Mouse (Mus musculus) R1 (cell line): Measurements from ENCODE around the gene Itih3.
A peak's percentile ranks its signal among the peaks of the same experiment; 100 is the strongest.

Experiments
- DNase-seq: peaks from one replicate; pipeline ENCODE4 v3.0.0-alpha.2; 2018; ENCODE audit warnings: low read depth, low spot score

Gene Itih3

DNA sequence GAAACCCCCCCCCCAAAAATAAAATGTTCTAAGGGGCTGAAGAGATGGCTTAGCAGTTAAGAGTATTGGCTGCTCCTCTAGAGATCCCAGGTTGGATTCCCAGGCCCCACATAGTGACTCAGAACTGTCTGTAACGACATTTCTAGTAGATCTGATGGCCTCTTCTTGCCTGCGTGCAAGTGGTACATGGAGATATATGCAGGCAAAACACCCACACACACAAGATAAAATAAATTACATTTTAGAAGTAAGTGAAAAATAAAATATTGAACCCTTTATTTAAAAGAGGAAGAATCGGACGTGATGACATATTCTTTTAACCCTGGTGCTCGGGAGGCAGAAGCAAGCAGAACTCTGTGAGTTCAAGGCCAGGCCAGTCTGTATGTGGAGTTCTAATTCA, 20.9 kb downstream of the Itih3 start:
- no peak for DNase-seq

DNA sequence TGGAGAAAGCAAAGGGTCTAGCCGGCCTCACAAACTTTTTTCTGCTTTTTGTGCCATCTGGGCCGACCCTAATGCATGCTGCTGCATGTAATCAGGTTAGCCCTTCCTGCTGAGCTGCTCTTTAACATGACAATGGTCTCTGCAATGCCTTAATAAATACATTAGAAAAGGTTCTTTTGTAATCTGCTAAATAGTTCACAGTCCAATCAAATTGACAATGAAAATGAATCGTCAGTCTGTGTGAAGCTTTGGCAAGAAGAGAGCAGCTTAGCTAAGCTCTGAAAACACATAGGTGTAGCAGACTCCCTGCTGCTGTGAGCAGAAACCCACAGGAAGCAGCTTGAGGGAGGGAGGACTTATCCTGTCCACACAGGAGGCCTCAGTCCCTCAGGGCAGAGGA, 23.6 kb downstream of the Itih3 start:
- peak; percentile 81 for DNase-seq

DNA sequence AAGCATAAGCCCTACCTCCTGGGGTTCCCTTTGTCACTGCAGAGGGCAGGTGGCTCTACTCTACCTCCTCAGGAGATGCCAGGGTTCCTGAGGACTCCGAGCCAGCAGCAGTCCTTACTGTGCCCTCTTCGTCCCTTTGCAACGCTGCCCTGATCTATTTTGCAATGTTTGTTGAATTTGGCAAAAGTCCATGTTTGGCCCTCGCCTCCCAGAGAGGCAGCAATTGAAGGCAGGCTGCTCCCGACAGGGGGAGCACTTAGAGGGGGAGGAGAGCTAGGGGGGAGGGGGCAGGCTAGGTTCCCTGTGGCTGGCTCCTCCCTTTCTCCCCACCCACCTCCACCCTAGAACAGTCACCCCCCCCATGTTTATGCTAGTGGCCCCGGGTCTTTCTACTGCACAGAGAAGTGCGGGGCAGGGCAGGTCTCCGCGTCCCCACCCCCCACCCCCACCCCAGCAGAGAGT, 35.3 kb downstream of the Itih3 start:
- peak; percentile 64 for DNase-seq

DNA sequence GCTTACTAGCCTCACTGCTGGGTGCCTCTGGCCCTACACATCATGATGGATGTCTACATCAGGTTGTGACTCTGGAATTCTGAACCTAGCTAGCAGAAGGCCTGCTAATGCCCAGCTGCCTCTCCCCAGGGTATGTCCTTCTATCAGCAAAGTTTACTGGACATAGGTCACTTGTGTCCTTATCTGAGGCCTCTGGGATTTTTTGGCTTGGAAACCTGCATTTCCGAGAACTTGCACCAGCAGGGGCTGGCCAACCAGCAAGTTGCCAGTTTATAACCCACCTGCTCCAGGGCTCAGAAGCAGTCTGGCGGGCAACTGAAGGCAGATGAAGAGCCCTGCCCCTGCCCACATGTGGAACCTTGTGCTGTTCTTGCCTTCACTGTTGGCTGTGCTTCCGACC, 37.4 kb downstream of the Itih3 start, which contains the start of gene Itih4:
TSS of gene Itih4 (plus strand) at position 273 of the 400 bp plus-strand sequence.
- no peak for DNase-seq

DNA sequence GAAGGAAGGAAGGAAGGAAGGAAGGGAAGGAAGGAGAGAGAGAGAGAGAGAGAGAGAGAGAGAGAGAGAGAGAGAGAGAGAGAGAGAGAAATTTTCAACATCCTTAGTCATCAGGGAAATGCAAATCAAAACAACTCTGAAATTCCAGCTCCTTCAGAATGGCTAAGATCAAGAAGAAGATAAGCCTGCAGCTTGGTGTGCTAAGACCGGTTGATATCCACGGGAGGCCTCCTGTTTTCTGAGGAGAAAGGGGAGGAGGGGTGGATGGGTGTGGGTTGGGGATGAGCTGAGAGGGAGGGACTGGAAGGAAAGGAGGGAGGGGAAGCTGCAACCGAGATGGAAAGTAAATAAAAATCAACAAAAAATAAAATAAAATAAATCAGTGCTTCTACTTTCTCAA, 38.3 kb downstream of the Itih3 start:
- DNase-seq: peak; percentile 54

GRCm38 (mm10) chr14:30881718-30882108, 41.8 kb downstream of the Itih3 start:
- no peak for DNase-seq

- peak; percentile 56 for DNase-seq
Observed at GRCm38 (mm10) chr14:30880811-30881717, 42.5 kb downstream of the Itih3 start.

GRCm38 (mm10) chr14:30880251-30880650, 43.3 kb downstream of the Itih3 start:
- no peak for DNase-seq

DNA sequence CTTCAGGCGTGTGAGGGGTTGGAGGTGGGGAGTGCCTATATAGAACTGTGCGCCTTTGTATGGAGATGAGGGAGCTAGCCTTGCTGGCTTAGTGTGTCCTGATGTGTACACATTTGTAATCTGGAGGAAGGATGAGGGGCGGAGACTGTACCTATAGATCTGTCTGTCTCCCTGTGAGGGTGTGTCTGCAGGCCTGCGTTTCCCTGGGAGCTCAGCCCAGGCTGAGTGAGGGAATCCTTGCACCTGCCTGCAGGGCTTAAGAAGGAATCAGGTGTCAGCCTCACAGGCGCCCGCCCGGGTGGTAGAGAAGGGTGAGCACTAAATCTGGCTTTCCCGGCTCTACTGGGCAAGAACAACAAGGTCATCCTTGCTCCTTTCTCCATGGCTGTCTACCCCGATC, 43.8 kb downstream of the Itih3 start:
- peak; percentile 53 for DNase-seq

DNA sequence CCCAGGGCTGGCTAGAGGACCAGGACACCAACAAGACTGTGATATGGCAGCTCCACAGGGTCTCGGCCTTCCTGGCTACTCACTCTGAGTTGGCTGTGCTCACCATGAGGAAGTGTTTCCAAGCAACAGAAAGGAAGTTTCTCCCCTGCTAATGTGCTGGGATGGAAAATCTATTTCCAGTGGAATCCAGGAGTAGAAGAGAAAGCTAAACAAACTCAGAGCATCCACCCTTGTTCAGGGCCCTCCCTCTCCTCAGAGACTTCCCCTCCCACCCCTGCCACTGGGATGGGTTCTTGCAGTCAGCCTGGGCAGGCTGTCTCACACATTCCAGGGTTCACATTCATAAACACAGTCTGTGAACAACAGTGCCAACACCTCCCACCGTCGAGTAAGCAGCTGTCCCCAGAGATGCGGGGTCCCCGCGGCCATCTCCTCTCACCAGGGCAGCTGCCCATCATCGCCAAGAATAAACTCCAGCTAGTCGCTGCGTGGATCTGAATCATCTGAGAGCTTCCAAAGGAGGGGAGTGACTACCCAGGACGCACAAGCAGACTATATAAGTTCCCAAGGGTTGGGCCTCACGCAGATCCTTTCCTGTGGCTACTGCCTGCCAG, 44.5 kb downstream of the Itih3 start, which contains the start of gene Mustn1:
TSS of gene Mustn1 (plus strand) at position 243 of the 614 bp plus-strand sequence.
- no peak for DNase-seq

- DNase-seq: no peak
Observed at GRCm38 (mm10) chr14:30877827-30878226, 45.7 kb downstream of the Itih3 start.

DNA sequence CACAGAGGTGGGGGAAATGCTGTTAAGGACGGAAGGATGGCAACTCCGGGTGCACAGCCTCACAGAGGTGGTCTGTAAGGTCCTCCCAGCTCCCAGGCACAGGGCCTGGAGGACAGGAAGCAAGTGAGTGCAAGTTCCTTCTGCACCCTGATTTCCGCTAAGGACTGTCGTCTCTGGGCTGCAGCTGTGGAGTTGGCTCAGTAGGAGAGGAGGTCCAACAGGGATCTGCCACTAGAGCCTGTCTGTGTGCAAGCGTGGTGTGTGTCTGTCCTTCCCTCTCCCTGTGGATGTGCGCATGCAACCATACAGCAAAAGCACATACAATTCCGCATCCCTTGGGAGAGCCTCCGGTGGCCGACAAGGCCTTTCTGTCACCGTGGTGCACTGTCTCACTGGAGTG, 47.1 kb downstream of the Itih3 start:
- no peak for DNase-seq

GRCm38 (mm10) chr14:30875955-30876354, 47.6 kb downstream of the Itih3 start:
- DNase-seq: no peak

GRCm38 (mm10) chr14:30875130-30875865, 48.3 kb downstream of the Itih3 start:
- DNase-seq: no peak

DNA sequence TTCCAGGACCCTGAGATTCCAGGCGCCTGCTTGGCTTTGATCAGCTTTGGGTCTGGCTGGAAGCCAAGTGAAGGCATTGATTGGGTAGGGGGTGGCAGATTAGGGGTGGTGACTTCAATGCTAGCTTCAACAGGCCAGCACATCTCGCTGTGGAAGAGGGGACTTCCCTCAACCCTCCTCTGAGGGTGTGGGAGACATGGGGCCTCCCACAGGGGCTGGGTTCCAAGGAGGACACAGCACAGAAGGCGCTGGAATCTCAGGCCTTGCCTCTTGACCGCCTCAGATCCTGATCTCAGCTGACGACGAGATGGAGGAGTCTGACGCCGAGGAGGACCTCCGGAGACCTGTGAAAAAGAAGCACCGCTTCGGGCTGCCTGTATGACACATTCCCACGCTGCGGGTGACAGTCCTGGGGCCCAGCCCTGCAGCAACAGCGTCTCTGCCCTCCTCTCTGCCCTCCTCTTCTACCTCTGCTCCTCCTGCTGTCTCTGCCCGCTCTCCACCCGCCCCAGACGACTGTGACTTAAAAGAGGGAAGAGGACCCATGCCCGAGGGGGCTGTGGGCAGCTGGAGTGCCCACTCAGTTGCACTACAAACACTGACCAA, 49.4 kb downstream of the Itih3 start:
- no peak for DNase-seq

DNA sequence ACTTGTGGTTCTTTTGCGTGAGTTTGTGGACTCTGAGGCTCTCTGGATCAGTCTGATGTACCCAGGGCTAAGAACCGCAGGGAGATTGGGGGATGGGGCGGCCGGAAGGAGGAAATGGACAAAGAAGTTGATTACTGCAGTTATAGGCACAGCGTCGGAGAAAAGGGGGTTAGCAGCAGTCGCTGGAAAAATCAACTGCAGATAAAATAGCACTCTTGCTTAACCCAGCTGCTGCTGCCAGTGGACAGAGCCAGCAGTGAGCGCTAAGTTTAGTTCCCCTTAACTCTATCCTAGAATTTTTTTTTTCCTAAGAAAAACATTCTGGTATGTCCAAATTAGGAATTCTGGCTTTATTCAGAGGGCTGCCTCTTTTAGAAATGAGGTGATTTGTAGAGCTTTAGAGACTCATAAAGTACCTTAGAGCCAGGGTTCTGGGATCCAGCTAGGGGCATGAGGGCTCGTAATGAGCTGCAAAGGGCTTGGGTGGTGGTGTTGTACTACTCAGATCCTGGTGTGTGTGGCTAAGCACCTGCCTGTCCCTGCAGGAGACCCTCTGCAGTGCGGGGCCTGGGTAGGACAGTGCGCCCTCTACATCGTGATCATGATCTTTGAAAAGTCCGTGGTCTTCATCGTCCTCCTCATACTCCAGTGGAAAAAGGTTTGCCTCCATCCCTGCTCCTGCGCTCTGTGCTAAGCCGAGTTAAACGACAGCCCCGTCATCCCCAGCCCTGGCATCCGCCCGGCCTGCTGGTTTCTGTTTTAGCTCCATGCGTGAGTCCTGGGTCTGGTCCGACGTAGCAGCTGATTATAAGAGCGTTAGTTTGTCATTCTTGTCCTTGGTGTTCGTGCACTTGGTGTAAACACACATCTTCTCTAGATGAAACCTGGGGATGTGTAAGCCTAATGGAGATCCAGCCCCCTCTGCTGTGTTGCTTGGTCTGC, 53.1 kb downstream of the Itih3 start:
- no peak for DNase-seq

- peak; percentile 65 for DNase-seq
Observed at GRCm38 (mm10) chr14:30869391-30869801, 54.2 kb downstream of the Itih3 start.

- no peak for DNase-seq
Observed at GRCm38 (mm10) chr14:30868826-30869225, 54.7 kb downstream of the Itih3 start.

DNA sequence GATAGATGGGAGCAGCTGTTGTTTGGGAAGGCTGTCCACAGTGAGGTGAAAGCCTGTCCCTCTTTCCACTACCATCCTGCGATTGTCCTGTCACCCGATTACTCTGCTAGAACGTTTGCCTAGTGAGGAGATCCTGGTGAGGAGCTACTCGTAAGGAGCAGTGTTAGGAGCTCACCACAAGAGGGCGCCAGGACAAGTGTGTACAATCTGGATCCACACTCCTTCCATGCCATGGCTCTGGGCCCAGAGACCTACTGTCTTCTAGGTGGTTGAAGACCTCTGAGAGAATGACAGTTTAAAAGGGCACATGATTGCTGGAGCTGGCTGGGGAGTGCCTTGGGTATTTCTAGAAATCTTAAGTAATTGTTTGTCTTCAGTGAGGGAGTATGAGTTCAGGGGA, 56.5 kb downstream of the Itih3 start:
- DNase-seq: peak; percentile 79

DNA sequence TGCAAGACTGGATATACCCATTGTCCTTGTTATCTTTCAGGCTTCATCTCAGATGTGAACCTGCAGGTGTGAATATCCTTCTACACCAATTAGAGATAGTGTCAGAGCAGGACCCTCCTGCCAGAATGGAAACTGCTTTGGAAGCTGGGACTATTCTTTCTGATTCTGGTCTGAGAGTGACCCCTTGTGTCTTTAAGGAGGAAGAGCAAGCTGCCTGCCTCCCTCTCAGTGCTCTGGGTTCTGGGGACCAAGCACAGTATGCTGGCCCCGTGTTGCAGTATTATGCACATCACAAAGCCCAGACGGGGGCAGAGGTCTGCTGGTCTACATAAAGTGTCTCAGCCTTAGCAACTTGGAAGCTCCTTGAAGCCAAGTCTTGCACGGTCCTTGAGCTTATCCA, 58.2 kb downstream of the Itih3 start:
- DNase-seq: peak; percentile 47

GRCm38 (mm10) chr14:30862368-30862767, 61.2 kb downstream of the Itih3 start:
- no peak for DNase-seq
